Mouse (Mus musculus) heart, adult 9 months (tissue): ENCODE measurements at regions not wholly inside any gene's neighbourhood (a gene's known extent, or its start where the extent isn't known, plus 50 kb on each side); places are given as distances from the start of the nearest gene placed in this dataset.

Experiments
- DNase-seq, 2 experiments: peaks; one replicate each; pipeline ENCODE4 v3.0.0; 2022; ENCODE audit warnings: low spot score in 2 of 2

DNA sequence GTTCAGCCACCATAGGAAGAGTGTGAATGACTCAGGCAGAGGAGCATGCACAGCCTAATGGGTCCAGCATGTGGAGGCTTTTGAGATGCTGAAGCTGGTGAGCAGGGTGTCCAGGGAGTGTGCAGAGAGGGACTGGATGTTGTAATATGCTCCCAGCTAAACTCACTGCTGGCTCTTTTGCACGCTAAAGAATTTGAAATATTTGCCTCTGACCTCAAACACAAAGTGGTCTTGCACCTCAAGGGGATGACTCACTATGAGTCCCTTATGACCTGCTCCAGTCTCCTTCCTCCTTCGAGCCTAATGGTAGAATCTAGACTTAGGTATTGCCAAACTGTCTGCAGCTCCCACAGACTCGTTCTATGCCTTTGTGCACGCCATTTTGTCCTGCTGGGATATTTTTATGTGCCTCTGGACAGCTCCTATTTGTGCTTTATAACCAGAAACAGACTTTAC is 55.0 kb upstream of the Slit3 start:
- DNase-seq = peak; percentile 35 to 61

DNA sequence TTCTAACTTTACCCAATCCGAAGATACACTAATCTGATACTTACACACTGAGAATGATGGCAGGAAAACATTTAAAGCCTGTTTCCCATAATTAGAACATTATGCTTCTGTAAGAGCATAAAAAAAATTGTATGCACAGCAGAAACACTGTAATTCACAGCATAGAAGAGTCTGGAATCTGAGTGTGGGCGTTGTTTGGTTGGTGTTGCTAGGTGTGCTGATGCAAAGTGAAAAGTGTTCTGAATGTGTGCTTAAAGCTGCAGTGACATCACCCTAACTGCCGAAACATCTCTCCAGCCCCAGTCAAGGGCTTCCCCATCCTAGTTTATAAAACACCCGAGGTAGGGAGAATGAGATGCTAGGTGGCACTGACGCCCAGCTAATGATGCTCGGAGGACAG is 63.2 kb upstream of the Slit3 start:
- no peak for DNase-seq

DNA sequence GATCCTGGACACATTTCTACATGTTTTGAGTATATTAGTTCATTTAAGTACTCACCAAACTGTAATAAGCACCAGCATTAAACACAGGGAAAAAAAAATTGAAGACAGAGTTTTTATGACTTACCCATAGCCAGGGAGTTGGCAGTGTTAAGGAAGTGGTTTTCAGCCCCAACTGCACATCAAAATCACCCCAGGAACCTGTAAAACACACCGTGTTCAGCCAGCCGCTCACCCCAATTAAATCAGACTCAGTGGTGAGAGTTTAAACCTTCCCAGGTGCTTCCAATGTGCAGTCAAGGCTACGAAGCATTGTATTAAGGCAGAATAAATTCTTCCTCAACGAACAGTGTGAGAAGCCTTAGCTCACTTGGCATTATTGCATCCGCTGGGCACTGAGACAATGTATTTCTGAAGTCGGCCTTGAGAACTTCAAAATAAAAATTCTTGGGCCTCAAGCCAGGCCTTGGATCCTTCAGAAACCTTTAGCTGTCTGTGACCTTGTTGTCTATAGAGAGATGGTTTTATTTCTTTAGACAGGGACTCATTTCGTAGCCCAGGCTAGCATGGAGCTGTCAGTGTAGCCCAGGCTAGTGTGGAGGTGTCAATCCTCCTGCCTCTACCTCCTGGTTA is 65.4 kb upstream of the Slit3 start:
- no peak for DNase-seq

DNA sequence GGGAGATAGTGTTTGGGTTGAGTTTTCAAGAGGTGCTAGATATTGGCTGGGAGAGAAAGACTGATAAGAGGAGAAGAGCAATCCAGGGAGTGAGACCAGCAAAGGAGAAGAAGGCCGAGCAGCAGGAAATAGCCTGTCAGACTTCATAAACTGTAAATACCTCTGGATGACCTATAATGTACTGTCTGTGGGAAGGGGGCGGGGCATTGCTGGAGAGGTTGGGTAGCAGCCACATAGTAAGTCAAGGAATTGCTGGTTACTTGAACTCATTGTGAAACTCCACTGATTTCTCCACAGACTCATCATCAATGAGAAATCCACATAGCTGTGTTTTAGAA is 67.4 kb upstream of the Slit3 start:
- DNase-seq = no peak

DNA sequence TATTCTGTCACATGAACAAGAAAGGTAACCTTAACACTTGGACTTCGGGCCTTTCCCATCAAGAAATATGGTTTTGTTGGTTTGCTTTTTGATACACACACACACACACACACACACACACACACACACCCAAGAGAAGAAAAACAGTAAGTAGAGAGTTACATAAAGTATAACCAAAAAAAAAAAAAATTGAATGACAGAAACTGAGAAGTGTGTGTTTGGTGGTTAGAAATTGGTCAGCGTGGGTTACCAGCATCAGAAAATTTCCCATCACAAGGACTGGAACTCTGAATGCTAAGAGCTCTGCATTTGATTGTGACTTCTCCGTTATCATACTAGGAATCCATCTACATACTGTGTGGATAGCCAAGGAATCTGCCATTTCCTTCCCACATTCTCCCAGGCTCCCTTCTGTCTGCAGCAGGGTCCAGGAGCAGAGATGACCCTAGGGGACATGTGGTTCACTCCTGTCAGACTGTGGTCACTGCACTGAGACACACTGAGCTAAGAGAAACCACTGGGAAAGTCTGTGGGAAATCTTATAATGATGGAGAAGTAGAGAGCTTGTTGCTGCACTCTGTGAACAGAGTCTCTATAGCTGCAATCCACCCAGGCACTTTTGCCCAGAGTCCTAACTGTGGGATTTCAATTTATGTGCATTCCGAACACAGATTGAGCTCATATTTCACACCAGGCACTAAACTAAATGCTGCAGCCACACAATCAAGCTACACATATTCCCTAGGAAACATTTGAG is 68.0 kb upstream of the Slit3 start:
- no peak for DNase-seq

DNA sequence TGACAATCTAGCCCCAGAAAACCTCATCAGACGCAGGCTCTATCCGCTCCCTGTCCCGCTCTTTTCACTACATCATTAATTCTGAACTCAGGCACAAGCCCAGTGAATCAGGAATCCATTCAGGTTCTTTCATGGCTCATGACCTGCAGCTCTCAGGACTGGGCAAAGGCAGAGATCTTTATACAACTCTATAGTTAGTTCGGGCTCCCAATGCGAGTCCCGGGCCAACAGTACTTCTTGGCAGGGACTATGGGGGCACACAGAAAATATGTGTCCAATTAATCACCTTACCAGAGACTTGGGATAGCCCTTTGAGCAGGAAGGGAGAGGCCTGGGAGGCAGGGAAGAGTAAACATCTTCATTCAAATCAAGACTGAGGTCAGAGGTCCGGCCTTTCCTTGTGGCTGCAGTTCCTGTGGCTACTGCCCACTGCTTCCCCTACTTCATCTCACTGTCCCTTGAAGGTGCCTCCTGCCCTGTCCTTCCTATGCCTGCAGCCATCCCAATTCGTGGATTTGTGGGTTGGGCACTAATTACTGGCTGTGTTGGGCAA is 71.3 kb upstream of the Slit3 start:
- no peak for DNase-seq

DNA sequence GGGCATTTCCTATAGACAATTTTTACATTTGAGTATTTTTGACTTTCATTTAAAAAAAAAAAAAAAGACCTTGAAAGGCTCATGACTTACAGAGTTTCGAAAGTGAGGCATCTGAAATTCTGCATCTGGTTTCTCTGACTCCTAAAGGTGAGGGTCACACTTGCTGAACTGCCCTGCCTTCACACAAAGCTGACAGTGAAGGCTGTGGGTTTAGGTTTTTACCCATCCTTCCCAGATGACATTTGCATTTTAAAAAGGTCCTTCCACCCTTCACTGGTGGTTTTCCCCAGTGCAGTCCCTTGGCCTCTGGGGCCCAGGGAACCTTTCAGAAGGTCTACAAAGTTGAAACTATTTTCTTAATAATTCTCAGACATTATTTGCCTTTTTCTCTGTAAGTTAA is 76.4 kb upstream of the Slit3 start:
- no peak for DNase-seq

DNA sequence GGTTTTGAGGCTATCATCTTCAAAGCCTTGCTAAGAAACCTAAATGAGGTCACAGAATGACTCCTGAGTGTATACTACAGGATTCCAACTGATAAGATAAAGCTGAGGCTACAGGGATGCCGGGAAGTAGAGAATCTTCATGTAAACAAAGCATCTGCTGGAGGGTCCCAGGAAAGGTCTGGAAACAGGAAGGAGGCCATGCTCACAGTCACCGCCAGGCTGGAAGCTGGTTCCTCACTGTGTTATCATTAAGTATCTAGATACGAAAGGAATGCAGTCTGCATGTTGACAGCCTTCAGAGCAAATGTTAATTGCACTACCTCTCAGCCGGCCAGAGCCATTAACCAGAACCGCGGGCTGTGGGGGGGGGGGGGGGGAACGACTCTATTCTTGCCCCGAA is 96.6 kb upstream of the Slit3 start:
- no peak for DNase-seq

DNA sequence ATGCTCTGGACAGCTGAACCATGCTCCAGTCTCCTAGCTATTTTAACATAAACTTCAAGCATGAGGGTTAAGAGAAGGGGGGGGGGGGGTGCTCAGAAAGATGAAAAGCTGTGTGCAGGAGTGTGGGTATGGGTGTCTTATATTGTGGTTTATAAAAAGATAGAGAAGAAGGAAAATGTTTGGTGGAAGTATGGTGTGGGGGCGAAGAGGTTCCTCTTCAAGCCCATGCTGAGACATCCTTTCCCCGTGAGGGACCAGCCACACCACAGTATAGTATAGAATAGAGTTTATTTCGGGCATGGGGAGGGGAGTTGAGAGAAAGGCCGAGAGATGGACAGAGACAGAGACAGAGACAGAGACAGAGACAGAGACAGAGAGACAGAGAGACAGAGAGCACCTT is 97.2 kb upstream of the Slit3 start:
- DNase-seq = no peak

DNA sequence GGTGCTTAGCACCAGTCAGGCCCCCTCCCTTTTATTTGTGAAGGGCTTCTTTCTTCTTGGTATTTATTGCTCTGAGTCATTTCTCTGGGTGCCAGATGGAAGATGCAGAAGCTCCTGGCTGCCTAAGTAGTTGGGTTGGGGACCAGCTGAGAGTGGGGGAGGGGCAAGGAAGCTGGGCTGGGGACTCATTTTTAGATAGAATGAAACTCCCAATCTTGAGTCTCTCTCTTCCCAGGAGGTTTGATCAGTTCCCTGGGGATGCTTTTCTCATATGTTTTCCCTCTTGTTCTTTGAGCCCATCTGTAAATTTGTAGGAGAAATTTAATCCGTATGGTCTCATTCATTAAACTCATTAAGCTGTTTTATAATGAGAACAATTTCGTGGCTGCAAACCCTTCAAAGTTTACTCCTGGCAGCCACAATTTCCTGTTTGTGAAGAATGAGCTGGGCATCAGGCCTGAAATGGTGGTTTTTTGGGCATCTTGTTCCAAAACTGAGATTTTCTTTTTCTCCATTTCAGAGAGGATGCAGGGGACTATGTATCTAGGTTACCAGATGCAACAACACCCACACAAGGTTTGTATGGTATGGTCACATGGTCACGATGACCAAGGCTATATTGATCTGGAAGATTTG is 98.9 kb upstream of the Slit3 start:
- DNase-seq = no peak

DNA sequence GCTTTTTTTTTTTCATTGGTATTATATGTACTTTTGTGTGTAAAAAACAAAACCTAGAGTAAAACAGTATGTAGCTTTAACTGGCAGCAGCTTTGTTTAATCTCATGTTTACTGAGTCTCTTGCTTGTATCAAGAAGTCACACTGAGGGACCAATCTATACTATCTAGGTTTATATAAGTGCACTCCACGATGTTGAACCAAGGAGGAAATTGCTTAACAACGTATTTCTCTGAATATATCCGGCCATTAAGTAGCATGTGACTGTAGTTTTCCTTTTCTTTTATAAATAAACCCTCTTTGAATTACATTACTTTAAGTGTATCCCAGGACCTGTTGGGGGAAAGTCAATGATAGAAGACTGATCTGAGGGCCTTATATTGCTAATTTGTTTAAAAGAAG is 104.0 kb upstream of the Slit3 start:
- no peak for DNase-seq

DNA sequence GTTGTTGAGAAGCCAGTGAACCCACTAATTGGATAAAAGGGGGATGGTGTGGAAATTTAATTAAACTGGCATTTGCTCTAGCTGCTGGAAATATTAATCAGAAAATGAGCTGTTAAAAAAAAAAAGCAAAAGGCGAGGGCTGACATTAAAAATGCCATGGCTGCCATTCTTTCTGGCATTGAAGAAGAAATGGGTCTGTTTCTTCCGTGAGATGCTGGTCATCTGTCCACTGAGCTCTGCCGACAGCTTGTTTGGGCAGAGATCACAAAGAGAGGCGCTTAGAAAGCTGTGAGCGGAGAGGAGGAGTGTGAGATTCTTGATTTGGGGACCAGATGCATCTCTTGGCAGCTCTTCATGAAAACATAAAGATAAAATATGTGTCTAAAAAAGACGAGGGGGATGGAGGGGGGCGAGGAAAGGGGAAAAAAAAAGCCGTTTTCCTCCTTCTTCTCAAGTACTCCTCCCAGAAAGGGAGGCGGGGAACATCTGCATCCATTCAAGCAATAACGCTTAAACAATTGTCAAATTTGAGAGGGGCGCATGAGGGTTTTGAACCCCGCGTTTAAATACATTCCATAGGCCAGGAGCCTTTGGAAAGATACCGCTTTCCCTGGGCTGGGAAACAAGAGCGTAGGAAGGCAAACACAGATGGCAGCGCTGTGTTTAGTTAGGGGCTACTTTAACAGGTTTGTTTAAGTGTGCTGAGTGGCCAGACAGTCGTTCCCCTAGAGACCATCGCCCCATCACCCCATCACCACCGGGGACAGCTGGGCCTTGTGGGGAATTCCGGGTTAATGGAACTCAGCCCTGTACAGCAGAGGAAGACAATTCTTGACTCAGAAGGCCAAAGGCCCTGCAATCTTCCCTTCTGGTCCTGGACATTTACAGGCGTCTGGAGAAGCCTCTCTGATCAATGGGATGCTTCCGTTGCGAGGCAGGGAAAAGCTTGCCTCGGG is 109.2 kb upstream of the Slit3 start:
- no peak for DNase-seq

DNA sequence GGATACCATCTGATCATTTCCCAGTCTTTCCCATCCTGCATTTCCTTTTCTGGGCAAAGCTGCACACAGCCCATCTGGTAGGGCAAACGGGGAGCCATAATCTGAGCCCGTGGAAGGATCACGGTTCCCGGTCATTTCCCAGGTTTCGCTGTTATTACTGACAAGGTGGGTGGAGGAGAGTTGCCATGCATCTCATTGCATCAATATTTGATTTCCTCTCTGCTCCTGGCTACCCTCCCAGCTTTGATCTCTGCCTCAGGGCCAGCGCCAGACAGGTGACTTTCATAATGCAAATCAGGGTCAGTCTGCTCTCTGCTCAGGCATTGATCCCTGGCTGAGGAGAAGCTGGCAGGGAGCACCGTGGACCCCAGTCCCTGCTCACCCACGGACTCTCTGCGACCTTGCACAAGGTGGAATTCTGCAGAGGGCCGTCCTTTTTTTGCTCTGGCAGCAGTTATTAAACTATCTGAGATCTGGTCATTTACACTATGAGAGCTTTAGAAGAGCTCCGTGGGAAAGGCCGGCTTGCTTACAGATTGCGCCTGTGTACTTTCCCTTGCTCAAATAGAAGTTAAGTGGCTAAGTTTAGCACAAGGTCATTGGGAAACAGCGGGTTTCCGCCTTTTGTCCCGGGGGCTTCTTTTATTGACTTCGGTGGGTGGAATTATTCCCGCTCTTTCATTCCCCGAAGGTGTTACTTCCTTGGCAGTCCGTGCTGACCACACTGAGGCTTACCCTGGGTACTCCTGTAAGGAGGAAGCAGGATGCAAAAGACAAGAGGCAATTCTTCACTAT is 114.1 kb upstream of the Slit3 start:
- DNase-seq = no peak

DNA sequence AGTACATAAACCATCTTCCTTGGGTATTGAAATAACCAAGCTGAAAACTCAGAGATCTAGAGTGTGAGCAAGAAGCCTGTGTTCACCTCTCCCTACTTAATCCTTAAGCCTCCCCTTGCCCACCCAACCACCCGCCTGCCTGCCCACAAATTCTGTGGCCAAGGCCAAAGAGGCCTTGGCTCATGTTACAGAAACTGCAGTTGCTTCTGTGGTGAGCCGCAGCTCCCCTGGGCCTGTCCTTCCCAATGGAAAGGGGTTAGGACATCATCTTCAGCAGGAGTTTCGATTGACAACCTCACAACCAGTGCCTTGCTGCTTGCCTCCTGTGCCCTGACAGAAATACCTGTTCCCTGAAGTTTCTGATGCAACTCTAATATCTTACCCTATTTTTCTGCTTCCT is 115.9 kb upstream of the Slit3 start:
- no peak for DNase-seq

DNA sequence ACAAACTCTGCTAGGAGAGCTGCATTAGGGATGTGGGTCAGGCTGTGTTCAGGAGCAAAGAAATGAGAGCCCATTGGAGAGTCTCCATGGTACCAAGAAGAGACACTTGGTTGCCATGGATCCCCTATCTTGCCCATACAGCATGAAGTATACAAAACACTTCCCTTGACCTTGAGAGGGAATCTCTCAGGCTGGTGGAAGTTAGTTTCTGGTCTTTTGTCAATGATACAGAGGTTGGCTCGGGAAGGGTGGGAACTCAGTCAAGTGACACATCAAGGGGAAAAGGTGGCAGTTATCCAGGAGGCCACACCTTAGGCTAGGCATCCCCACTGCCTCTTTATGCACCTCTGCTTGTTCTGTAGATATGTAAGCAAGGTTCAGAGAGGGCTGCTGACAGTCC is 116.6 kb upstream of the Slit3 start:
- no peak for DNase-seq

DNA sequence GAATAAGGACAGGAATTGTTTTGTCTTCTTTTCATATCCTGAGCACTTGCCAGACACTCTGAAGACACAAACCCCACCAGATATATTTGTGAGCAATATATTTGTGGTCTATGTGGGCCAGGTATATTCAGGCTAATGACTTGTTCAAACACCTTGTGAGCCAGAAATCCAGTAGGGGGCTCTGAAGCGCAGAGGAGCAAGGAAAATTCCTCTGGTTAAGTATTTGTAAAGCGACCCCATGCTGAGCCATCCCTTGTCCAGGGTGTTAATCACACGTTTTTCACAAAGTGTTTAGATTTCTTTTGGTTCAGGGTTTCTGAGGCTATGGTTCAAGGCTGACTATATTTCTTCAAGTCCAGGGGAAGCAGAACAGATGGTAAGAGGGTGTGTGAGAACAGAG is 117.1 kb upstream of the Slit3 start:
- no peak for DNase-seq

DNA sequence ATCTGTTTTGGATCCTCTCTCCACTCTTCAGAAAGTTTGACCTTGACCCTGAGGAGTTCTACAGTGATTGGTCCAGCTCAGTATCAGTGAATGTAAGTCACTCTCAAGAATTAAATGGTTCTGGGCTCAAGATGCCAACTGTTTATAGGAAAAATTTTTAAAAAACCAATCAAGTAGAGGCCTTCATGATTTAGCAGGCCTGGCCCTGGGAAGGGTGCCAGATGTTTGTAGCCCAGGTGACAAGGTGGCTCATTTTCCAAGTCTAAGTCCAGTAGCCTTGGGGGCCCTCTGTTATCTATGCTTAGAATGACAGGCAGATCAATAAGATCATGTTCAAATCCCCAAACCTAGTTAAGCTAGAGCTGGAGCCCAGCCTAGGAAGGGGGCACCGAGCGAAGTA is 123.1 kb upstream of the Slit3 start:
- DNase-seq = no peak

DNA sequence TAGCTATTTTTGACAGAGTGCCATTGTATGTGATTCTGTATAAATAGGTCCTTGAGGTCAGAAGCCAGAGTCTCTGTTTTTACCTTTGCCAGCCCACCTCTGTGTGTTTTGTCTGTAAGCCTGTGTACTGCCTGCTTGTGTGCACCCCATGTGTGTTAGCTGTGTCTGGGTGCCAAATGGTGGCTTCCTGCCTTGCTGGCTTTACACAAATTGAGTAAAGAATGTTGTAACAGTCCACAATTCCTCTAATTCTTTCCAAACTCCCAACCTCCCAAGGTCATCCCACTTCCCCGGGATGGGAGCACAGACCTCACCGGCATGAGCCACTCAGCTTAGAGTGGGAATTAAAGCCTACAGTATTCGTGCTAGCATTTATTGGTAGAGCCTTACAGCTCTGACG is 125.5 kb upstream of the Slit3 start:
- DNase-seq = no peak

DNA sequence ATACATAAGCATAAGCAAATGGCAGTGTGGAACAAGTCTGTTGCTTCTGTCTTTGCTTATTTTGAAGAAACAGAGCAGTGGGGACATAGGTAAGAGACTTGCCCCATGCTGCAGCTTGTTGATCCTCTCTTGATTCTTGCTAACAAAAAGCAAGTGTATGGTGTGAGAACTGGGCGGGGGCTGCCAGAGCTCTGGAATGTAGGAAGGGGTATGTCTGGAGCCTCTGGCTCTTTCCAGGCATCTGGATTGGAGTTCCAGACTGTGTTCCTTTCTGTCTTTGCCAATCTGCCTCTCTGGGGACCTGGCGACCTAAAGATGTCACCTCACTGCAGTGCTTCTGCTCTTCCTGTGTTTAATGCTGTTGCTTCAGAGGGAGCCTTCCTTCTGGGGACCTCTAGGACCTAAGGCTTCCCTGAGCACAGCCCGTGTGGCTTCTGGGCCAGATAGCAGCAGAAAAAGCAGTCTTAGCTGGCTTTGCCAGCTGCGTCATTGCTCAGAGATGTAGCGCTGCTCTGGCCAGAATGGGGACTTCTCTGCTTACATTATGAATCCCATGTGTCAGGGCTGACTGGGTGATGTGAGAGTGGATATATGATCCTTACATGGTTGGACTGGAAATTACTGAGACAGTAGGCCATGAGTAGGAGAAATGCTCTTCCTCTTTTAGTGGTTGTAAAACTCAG is 138.1 kb upstream of the Slit3 start:
- no peak for DNase-seq

DNA sequence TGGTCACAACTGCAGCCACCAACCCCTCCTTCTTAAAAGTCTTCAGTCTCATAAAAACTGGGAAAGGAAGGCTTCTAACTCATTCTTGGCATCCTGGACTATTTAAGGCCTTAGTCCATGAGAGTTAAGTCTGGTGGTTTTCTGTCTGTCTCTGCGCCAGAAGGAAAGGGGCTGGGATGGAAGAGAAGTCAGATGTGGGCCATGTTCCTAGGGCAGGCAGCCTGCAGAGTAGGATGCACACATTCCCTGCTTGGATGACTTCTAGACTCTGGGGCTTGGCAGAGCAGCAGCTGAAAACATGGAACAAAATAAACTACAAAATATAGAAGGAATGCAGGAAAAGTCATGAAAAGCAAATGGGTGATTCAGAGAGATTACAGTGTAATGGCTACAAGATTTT is 140.8 kb upstream of the Slit3 start:
- DNase-seq = peak in 1 of 2 experiments; percentile 29
